Mouse (Mus musculus): ENCODE measurements around the gene Tm9sf1. TPM values are rescaled to one million over a fixed set of nuclear protein-coding genes. Genes with fewer than 3 reads are reported as not detected.

Tm9sf1 gene
- 41.1 TPM for polyA plus RNA-seq (2014; fragmentation: Illumina TruSeq; extraction: RNeasy Lipid Tissue Mini Kit (QIAGEN cat#74804); ENCODE audit: insufficient read depth, low read depth, low replicate concordance)

DNA sequence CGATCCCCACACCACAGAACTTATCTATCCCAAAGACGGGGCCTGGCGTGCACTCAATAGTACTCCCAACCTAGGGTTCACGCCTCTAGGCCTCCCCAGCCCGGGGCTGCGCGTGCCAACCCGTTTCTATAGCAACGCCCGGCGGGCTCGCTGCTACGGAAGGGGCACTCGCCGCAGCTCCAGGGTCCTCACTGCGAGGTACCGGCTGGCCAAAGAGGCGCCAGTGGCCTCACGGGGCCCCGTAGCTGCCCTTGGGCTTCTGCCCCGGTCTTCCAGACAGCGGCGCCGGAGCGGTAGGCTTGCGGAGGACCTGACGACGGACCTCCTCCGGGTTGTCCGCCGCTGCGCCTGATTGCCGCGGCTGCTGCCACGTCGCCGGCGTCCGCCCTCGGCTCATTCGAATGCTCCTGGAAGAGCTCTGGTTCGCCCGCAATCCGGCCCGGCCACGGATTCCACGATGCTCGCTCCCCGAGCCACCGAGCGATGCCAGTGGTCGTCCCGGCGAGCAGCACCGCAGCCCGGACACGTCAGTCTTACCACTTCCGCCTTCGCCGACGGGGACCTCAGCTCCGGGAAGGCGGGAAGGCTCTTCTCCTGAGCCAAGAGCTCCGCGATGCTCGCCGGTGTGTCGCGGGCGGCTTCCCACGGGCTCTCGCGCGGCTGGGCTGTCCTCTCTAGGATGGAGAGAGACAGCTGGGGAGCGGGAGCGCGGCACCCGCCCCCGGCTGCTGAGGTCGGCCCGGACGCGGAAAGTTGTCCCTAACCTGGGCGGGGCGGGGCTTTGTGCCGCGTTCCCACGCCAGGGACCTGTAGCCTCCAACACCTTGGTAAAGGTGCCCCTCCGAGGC is at the start of gene Tm9sf1:
Gene Tm9sf1 (minus strand): TSS at position 747 of the 848 bp plus-strand sequence.

DNA sequence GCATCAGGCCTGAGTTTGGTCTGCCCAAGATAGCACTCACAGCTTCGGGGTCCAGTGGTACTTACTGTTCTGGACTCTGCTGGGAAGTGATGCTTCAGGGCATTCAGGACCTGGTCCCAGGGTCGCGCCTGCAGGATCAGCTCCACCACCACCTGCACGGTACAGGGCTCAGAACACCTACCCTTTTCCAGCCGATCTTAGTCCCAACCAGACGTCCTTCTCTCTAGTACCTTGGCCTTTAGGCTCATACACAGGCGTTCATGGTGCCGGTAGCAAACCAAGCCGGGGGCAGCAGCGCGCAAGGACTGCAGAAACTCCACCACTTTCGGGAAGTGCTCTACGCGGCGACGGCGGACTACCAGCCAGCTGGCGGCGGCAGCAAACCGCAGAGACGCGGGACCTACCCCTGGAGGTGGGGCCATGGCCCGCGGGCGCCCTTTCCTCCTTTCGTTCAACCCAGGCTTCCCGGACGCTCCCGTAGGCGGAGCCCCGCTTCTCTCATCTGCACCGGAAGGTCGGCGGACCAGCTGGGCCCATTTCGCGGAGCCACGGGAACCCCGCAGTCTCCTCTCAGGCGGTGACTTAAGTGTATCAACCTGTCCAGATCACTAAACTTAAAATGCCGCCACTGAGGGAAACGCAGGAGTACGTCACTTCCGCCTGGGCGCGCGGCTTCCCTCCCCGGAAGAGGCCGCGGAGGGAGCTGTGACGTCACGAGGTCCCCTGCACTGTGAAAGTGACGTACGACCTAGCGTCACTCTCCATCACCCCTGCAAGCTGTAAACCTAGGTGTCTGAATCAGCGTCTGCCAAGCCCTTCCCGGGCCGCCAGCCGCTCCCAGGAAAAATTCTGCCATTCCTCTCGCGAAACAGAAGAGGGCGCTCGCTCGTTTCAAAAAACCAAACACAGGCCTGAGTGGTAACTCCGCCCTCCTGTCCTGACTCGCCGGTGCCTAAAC is 37.8 kb upstream of the Tm9sf1 start, which contains the start of gene Tinf2:
Gene Tinf2 (minus strand): TSS at position 661 of the 958 bp plus-strand sequence.

DNA sequence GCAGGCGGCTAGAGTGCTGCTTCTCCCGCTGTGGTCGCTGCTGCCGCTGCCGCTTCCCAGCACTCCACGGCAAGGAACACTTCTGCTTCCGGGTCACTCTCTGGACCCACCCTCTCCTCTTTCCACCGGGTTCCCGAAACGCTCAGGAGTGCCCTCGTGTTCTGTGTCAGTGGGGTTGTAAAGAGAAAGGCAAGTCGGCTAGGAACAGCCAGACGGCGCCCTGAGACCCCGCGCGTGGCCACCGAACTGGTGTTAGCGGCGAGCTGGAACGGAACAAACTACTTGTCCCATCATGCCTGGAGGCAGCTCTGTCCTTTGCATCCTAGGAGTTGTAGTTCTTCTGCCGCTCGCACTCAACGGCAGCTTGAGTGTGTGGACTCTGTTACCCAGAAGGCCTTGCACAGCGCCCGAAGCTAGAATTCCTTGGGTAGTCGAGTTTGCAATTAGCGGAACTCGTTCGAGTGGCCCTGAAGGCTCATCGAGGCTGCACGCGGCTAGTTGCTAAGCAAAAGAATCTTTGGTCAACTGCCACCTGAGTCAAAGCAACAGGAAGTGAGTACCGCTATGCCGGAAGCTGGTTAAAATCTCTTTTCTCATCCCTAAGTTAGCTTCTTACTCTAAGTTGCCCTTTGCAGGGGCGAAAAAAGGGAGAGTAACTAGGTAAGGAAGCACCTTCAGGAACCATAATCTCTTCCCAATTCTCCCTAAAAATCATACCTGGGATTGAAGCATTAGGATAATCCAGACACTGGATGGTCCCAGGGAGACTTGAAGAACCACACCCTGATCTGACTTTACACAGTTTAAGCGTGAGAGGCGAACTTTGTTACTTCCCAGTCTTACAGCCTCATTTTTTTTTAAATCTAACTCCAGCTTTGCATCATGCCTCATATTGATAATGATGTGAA is 28.5 kb upstream of the Tm9sf1 start, which contains the start of the genes Gmpr2 and Nedd8:
Gene Gmpr2 (plus strand): TSS at position 109 of the 908 bp plus-strand sequence.
Gene Nedd8 (minus strand): TSS at position 292 of the 908 bp plus-strand sequence.

DNA sequence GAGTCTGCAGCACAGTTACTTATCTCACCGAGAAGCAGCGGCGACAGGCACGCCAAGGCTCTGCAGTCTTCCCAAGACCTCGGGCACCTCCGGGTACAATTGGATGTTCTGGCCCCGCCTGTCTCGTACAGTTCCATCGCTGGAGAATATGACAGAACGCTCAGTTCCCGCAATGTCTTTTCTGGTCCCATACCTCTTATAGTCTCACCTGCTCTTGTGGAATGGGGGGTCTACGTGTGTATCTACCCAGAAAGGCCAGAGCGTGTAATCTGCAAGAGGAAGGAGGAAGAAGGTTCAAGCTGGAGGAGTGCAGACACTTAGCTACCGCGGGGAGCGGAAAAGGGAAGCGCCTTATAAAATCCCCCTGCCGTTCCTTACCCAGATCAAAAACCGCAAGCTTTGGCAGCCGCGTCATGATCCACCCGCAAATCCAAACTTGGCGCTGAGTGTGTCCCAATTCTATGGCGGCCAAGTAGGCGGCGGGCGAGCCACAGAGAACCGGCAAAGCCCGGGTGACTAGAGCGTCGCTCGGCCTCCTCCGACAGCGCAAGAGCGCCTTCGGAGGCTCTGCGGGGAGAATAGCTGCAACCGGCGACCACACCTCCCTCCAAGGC is 16.5 kb upstream of the Tm9sf1 start, which contains the start of gene Mdp1:
Gene Mdp1 (minus strand): TSS at position 549 of the 614 bp plus-strand sequence.

DNA sequence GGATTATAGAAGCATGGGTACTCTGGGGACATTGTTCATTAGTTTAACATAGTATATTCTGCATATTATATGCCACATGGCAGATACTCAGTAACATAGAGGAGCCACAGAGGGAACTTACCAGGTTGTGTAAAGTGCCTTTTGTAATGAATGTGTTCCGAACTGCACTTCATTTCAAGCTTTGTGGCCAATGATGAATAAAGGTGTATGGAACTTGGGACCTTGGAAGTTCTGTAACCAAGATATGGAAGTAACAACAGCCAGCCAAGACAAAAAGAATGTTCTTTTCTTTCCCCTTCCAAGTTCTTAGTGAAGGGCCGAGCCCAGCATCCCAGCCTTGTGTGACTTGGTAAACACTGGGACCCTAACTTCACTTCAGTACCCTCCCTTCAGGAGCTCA is 6.3 kb upstream of the Tm9sf1 start, which contains the start of gene Tssk4:
Gene Tssk4 (plus strand): TSS at position 301 of the 400 bp plus-strand sequence.

DNA sequence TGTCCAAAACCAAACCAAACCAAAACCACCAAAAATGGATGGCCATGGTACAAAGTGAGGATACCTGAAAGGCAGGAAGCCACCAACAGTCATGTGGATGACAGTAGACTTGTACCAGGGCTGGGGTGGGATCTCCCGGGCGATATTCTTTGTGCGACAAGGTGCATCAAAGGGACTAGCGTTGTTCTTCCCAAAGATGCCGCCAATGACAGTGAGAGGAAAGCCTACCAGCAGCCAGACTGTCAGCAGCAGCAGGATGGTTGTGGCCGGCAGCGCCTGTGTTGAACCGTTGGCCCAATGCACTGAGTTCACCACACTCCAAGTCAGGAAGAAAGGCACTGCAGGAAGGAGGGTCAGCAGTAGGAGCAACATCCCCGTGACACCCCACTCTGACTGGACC is 5.8 kb downstream of the Tm9sf1 start, which contains the start of gene Gm49378:
Gene Gm49378 (minus strand): TSS at position 101 of the 400 bp plus-strand sequence.

DNA sequence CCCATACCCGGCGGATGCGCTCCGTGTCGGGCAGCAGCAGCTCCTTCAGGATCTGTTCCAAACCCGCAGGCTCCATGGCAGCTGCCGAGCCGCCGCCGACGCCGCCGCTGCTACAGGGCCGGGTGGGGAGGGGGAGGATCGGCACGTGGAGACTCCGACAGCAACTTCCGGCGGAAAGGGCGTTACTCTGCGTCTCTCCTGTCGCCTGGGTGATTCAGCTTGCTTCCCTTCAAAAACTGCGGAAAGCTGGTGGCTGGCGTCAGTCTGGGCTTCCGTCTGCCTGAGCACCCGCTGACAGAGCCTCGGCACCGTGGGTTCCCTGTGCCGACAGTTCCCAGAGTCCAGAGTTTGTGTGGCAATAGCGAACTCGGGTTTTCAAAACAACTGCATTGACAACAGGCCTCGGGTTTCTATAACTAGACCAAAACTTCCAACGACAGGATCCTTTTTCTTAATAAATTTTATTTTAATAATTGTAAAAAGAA is 8.0 kb downstream of the Tm9sf1 start, which contains the start of gene Ipo4:
Gene Ipo4 (minus strand): TSS at position 435 of the 485 bp plus-strand sequence.

DNA sequence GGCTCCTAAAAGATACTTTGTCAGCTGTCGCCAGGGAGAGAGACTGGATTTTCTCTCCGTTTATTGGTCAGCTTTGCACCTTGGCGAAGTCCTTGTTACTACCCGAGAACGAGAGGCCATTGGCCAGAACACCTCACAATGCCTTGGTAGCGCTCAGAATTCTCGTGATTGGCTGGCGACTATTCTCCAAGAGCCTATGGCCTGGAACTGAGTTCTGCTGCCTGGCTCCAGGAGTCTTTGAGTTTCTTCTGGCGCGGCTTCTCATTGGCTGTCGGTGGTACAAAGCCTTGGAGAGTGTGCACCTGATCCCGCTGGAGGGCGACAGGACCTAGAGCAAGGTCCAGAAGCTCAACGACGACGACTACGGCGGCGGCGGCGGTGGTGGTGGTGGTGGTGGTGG is 25.8 kb downstream of the Tm9sf1 start, which contains the start of gene Rec8:
Gene Rec8 (plus strand): TSS at position 216 of the 400 bp plus-strand sequence.

DNA sequence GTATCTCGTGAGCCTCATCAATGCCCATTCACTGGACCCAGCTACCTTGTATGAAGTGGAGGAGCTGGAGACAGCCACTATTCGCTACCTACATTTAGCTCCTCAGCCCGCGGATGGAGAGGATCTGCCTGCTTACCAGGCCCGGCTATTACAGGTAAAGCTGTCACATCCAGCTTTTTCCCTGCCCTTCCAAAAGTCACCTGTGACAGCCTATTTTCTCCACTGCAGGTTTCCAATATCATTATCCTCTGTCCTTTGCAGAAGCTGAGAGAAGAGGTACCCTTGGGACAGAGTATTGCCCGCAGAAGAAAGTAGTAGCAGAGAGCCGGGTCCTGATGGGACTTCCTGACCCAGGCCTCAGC is 40.4 kb downstream of the Tm9sf1 start, which contains the start of gene Irf9:
Gene Irf9 (plus strand): TSS at position 301 of the 362 bp plus-strand sequence.

DNA sequence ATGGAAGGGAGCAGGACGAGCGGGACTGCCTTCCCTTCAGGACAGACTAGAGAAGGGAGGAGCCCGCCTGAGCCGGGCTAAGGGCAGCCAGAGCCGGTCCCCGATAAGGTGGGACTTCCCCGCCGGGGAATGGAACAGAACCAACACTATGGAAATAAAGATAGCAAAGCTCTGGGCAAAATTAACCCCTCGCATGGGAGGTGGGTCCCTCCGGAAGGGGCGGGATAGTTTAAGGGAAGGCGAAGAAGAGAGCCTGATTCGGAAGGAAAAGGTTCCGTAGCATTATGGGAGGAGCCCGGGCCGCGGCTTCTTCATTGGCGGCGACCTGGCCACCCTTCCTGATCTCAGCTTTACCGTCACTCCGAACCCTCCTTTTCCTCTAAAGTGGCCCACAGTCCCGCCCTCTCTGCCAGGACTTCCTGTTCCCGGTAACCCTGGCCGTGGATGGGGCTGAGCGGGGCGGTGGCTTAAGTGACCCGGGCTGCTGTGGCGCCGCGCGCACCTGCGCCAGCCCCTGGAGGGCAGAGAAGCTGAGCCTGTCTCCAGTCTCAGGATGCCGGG is 52.2 kb downstream of the Tm9sf1 start, which contains the start of gene Rnf31:
Gene Rnf31 (plus strand): TSS at position 378 of the 561 bp plus-strand sequence.

DNA sequence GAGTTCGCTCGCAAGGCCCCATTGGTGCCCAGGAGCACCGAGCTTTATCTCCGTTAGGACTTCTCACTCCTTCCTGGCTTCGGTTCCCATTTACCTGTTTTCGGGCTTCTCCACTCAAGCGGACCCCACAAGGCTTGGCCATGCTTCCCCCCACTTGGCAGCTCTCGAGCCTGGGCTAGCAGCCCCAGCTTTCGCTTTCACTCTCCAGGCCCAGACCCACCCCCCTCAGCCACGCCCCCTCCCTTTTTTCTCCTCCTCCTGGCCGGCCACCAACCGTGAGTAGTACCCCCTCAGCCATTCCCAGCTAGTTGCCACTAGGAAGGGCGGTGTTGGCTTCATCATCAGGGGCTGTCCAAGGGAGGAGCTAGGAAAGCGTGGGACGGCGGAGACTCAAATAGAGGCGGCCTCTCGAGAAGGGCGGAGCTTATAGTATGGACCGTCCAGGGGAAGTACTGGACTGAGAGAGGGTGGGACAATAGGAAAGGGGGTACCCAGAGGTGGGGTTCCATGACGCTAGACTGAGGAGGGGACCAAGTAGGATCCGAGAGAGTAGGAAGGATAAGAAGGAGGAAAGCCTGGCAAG is 52.8 kb downstream of the Tm9sf1 start, which contains the start of gene Psme2:
Gene Psme2 (minus strand): TSS at position 366 of the 583 bp plus-strand sequence.

Other genes with a start within 250 kb of the Tm9sf1 start
- 35.7 TPM for gene Dhrs4, start 165.0 kb downstream of the Tm9sf1 start, polyA plus RNA-seq (2014; fragmentation: Illumina TruSeq; extraction: RNeasy Lipid Tissue Mini Kit (QIAGEN cat#74804); ENCODE audit: insufficient read depth, low read depth, low replicate concordance)
- gene Carmil3, start 153.2 kb downstream of the Tm9sf1 start, polyA plus RNA-seq (2014; fragmentation: Illumina TruSeq; extraction: RNeasy Lipid Tissue Mini Kit (QIAGEN cat#74804); ENCODE audit: insufficient read depth, low read depth, low replicate concordance), result 0.28 TPM
- not detected for gene Cpne6, start 133.4 kb downstream of the Tm9sf1 start, polyA plus RNA-seq (2014; fragmentation: Illumina TruSeq; extraction: RNeasy Lipid Tissue Mini Kit (QIAGEN cat#74804); ENCODE audit: insufficient read depth, low read depth, low replicate concordance)
- gene Nrl, start 118.8 kb downstream of the Tm9sf1 start, polyA plus RNA-seq (2014; fragmentation: Illumina TruSeq; extraction: RNeasy Lipid Tissue Mini Kit (QIAGEN cat#74804); ENCODE audit: insufficient read depth, low read depth, low replicate concordance), result not detected
- 18.9 TPM for gene Pck2, start 103.5 kb downstream of the Tm9sf1 start, polyA plus RNA-seq (2014; fragmentation: Illumina TruSeq; extraction: RNeasy Lipid Tissue Mini Kit (QIAGEN cat#74804); ENCODE audit: insufficient read depth, low read depth, low replicate concordance)
- gene Dcaf11, start 83.8 kb downstream of the Tm9sf1 start, polyA plus RNA-seq (2014; fragmentation: Illumina TruSeq; extraction: RNeasy Lipid Tissue Mini Kit (QIAGEN cat#74804); ENCODE audit: insufficient read depth, low read depth, low replicate concordance), result 65.2 TPM
- not detected for gene A730061H03Rik, start 83.4 kb downstream of the Tm9sf1 start, polyA plus RNA-seq (2014; fragmentation: Illumina TruSeq; extraction: RNeasy Lipid Tissue Mini Kit (QIAGEN cat#74804); ENCODE audit: insufficient read depth, low read depth, low replicate concordance)
- 2.2 TPM for gene Fitm1, start 68.2 kb downstream of the Tm9sf1 start, polyA plus RNA-seq (2014; fragmentation: Illumina TruSeq; extraction: RNeasy Lipid Tissue Mini Kit (QIAGEN cat#74804); ENCODE audit: insufficient read depth, low read depth, low replicate concordance)
- gene Psme1, start 65.7 kb downstream of the Tm9sf1 start, polyA plus RNA-seq (2014; fragmentation: Illumina TruSeq; extraction: RNeasy Lipid Tissue Mini Kit (QIAGEN cat#74804); ENCODE audit: insufficient read depth, low read depth, low replicate concordance), result 221 TPM
- gene Emc9, start 58.5 kb downstream of the Tm9sf1 start, polyA plus RNA-seq (2014; fragmentation: Illumina TruSeq; extraction: RNeasy Lipid Tissue Mini Kit (QIAGEN cat#74804); ENCODE audit: insufficient read depth, low read depth, low replicate concordance), result 18.4 TPM
- gene Psme2, start 52.7 kb downstream of the Tm9sf1 start, polyA plus RNA-seq (2014; fragmentation: Illumina TruSeq; extraction: RNeasy Lipid Tissue Mini Kit (QIAGEN cat#74804); ENCODE audit: insufficient read depth, low read depth, low replicate concordance), result 255 TPM
- 18.9 TPM for gene Rnf31, start 52.1 kb downstream of the Tm9sf1 start, polyA plus RNA-seq (2014; fragmentation: Illumina TruSeq; extraction: RNeasy Lipid Tissue Mini Kit (QIAGEN cat#74804); ENCODE audit: insufficient read depth, low read depth, low replicate concordance)
- gene Irf9, start 40.2 kb downstream of the Tm9sf1 start, polyA plus RNA-seq (2014; fragmentation: Illumina TruSeq; extraction: RNeasy Lipid Tissue Mini Kit (QIAGEN cat#74804); ENCODE audit: insufficient read depth, low read depth, low replicate concordance), result 29.5 TPM
- 6.0 TPM for gene Rec8, start 25.8 kb downstream of the Tm9sf1 start, polyA plus RNA-seq (2014; fragmentation: Illumina TruSeq; extraction: RNeasy Lipid Tissue Mini Kit (QIAGEN cat#74804); ENCODE audit: insufficient read depth, low read depth, low replicate concordance)
- 21.4 TPM for gene Ipo4, start 7.8 kb downstream of the Tm9sf1 start, polyA plus RNA-seq (2014; fragmentation: Illumina TruSeq; extraction: RNeasy Lipid Tissue Mini Kit (QIAGEN cat#74804); ENCODE audit: insufficient read depth, low read depth, low replicate concordance)
- 0.34 TPM for gene Gm49378, start 5.9 kb downstream of the Tm9sf1 start, polyA plus RNA-seq (2014; fragmentation: Illumina TruSeq; extraction: RNeasy Lipid Tissue Mini Kit (QIAGEN cat#74804); ENCODE audit: insufficient read depth, low read depth, low replicate concordance)
- gene Tssk4, start 6.4 kb upstream of the Tm9sf1 start, polyA plus RNA-seq (2014; fragmentation: Illumina TruSeq; extraction: RNeasy Lipid Tissue Mini Kit (QIAGEN cat#74804); ENCODE audit: insufficient read depth, low read depth, low replicate concordance), result 0.25 TPM
- 36.9 TPM for gene Mdp1, start 16.7 kb upstream of the Tm9sf1 start, polyA plus RNA-seq (2014; fragmentation: Illumina TruSeq; extraction: RNeasy Lipid Tissue Mini Kit (QIAGEN cat#74804); ENCODE audit: insufficient read depth, low read depth, low replicate concordance)
- 17.9 TPM for gene Gmpr2, start 28.1 kb upstream of the Tm9sf1 start, polyA plus RNA-seq (2014; fragmentation: Illumina TruSeq; extraction: RNeasy Lipid Tissue Mini Kit (QIAGEN cat#74804); ENCODE audit: insufficient read depth, low read depth, low replicate concordance)
- gene Nedd8, start 28.3 kb upstream of the Tm9sf1 start, polyA plus RNA-seq (2014; fragmentation: Illumina TruSeq; extraction: RNeasy Lipid Tissue Mini Kit (QIAGEN cat#74804); ENCODE audit: insufficient read depth, low read depth, low replicate concordance), result 225 TPM
- gene Tinf2, start 38.0 kb upstream of the Tm9sf1 start, polyA plus RNA-seq (2014; fragmentation: Illumina TruSeq; extraction: RNeasy Lipid Tissue Mini Kit (QIAGEN cat#74804); ENCODE audit: insufficient read depth, low read depth, low replicate concordance), result 11.0 TPM
- 1.7 TPM for gene Tgm1, start 70.1 kb upstream of the Tm9sf1 start, polyA plus RNA-seq (2014; fragmentation: Illumina TruSeq; extraction: RNeasy Lipid Tissue Mini Kit (QIAGEN cat#74804); ENCODE audit: insufficient read depth, low read depth, low replicate concordance)
- gene Rabggta, start 78.5 kb upstream of the Tm9sf1 start, polyA plus RNA-seq (2014; fragmentation: Illumina TruSeq; extraction: RNeasy Lipid Tissue Mini Kit (QIAGEN cat#74804); ENCODE audit: insufficient read depth, low read depth, low replicate concordance), result 15.4 TPM
- gene Dhrs1, start 101.9 kb upstream of the Tm9sf1 start, polyA plus RNA-seq (2014; fragmentation: Illumina TruSeq; extraction: RNeasy Lipid Tissue Mini Kit (QIAGEN cat#74804); ENCODE audit: insufficient read depth, low read depth, low replicate concordance), result 57.6 TPM
- gene Nop9, start 101.9 kb upstream of the Tm9sf1 start, polyA plus RNA-seq (2014; fragmentation: Illumina TruSeq; extraction: RNeasy Lipid Tissue Mini Kit (QIAGEN cat#74804); ENCODE audit: insufficient read depth, low read depth, low replicate concordance), result 9.1 TPM
- gene Cideb, start 114.7 kb upstream of the Tm9sf1 start, polyA plus RNA-seq (2014; fragmentation: Illumina TruSeq; extraction: RNeasy Lipid Tissue Mini Kit (QIAGEN cat#74804); ENCODE audit: insufficient read depth, low read depth, low replicate concordance), result 2.0 TPM
- gene Ltb4r2, start 117.6 kb upstream of the Tm9sf1 start, polyA plus RNA-seq (2014; fragmentation: Illumina TruSeq; extraction: RNeasy Lipid Tissue Mini Kit (QIAGEN cat#74804); ENCODE audit: insufficient read depth, low read depth, low replicate concordance), result 0.17 TPM
- 3.9 TPM for gene Ltb4r1, start 122.2 kb upstream of the Tm9sf1 start, polyA plus RNA-seq (2014; fragmentation: Illumina TruSeq; extraction: RNeasy Lipid Tissue Mini Kit (QIAGEN cat#74804); ENCODE audit: insufficient read depth, low read depth, low replicate concordance)
- 32.6 TPM for gene Adcy4, start 140.3 kb upstream of the Tm9sf1 start, polyA plus RNA-seq (2014; fragmentation: Illumina TruSeq; extraction: RNeasy Lipid Tissue Mini Kit (QIAGEN cat#74804); ENCODE audit: insufficient read depth, low read depth, low replicate concordance)
- gene Ripk3, start 145.1 kb upstream of the Tm9sf1 start, polyA plus RNA-seq (2014; fragmentation: Illumina TruSeq; extraction: RNeasy Lipid Tissue Mini Kit (QIAGEN cat#74804); ENCODE audit: insufficient read depth, low read depth, low replicate concordance), result 7.7 TPM
- 7.2 TPM for gene Nfatc4, start 179.3 kb upstream of the Tm9sf1 start, polyA plus RNA-seq (2014; fragmentation: Illumina TruSeq; extraction: RNeasy Lipid Tissue Mini Kit (QIAGEN cat#74804); ENCODE audit: insufficient read depth, low read depth, low replicate concordance)
- gene Nynrin, start 210.2 kb upstream of the Tm9sf1 start, polyA plus RNA-seq (2014; fragmentation: Illumina TruSeq; extraction: RNeasy Lipid Tissue Mini Kit (QIAGEN cat#74804); ENCODE audit: insufficient read depth, low read depth, low replicate concordance), result 2.9 TPM
- gene Cbln3, start 240.6 kb upstream of the Tm9sf1 start, polyA plus RNA-seq (2014; fragmentation: Illumina TruSeq; extraction: RNeasy Lipid Tissue Mini Kit (QIAGEN cat#74804); ENCODE audit: insufficient read depth, low read depth, low replicate concordance), result 0.04 TPM
- gene Khnyn, start 241.1 kb upstream of the Tm9sf1 start, polyA plus RNA-seq (2014; fragmentation: Illumina TruSeq; extraction: RNeasy Lipid Tissue Mini Kit (QIAGEN cat#74804); ENCODE audit: insufficient read depth, low read depth, low replicate concordance), result 10.6 TPM